12 mouse cellular contexts compared by ENCODE assay signal in the genomic region with DNA sequence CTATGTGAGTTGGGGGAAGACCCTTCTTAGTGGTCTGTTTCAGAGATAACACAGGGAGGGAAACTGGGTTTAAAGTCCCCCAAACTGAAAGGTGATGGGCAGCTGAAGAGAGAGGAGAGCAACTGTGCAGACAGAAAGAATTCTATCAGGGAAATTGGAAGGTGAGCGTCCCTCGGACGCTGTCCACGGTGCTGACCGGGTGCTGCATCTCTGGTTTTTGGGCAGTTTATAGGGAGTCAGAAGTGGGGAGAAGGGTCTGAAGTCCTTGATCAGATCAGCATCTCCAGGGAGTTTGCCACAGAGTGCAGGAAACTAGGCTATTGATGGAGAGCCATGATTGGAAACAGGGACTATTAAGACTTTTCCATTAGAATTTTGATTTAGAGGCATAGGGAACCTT. TPM values are rescaled to one million over a fixed set of nuclear protein-coding genes. Genes with fewer than 3 reads are reported as not detected.
A peak's percentile ranks its signal among the peaks of the same experiment; 100 is the strongest.
DNase-seq lines count a peak whose midpoint lies in the region; ATAC-seq and TF ChIP-seq lines count a peak whose summit lies in the region.
"Had no signal": no experiment of that assay in that cellular context is flagged by ENCODE, and none has a peak within 500 bp of the region (broad histone marks: within the 10 kb centered on the region; RNA-seq: fewer than 3 reads in every experiment).

No protein-coding gene starts in this region.

- no peaks in the 10 kb centered on the region for H3K27me3 ChIP-seq in kidney, postnatal 0 days (ENCODE audit: insufficient read depth, low read length)
- H3K27me3 ChIP-seq in kidney, embryonic 15.5 days, result no peaks in the 10 kb centered on the region
- H3K27me3 ChIP-seq: liver, embryonic 13.5 days had no signal

- no peaks in the 10 kb centered on the region for H3K36me3 ChIP-seq in kidney, postnatal 0 days (ENCODE audit: insufficient read depth, low read length)
- no peaks in the 10 kb centered on the region for H3K36me3 ChIP-seq in kidney, embryonic 15.5 days
- H3K36me3 ChIP-seq: liver, embryonic 13.5 days had no signal

- H3K9me3 ChIP-seq in kidney, postnatal 0 days (replicated peaks; ENCODE audit: low read length), result no peaks in the 10 kb centered on the region
- no peaks in the 10 kb centered on the region for H3K9me3 ChIP-seq in kidney, embryonic 15.5 days (replicated peaks)
- H3K9me3 ChIP-seq: liver, embryonic 13.5 days had no signal

- no peak for TF ChIP-seq CTCF in kidney, postnatal 0 days (IDR thresholded peaks at IDR 0.05; ENCODE audit: low read depth)

- WGBS in kidney, postnatal 0 days, result 4% methylated on average over 5 of the region's 5 CpGs
- 3% methylated on average over 5 of the region's 5 CpGs for WGBS in kidney, embryonic 15.5 days

- no peaks in the 10 kb centered on the region for H3K4me1 ChIP-seq in kidney, postnatal 0 days (replicated peaks; ENCODE audit: insufficient read depth, low read length)
- H3K4me1 ChIP-seq in kidney, embryonic 15.5 days, result no peaks in the 10 kb centered on the region
- H3K4me1 ChIP-seq: liver, embryonic 13.5 days had no signal

- no peak overlapping the region for H3K4me3 ChIP-seq in kidney, postnatal 0 days (replicated peaks; ENCODE audit: low read depth, low read length)
- H3K4me3 ChIP-seq in kidney, embryonic 15.5 days (replicated peaks), result no peak overlapping the region
- H3K4me3 ChIP-seq: liver, embryonic 13.5 days had no signal

- no peak for ATAC-seq in kidney, postnatal 0 days (replicated peaks; ENCODE audit: low FRiP score, low read depth)
- ATAC-seq in kidney, embryonic 15.5 days (replicated peaks; ENCODE audit: low FRiP score), result no peak
- no peak for ATAC-seq in cerebellum, adult (ENCODE audit: insufficient number of reproducible peaks, low FRiP score, low TSS enrichment)
- ATAC-seq: activated CD4-positive, CD25-positive, alpha-beta regulatory T cell, adult 4 months; inflammation-experienced regulatory T-cells, adult 6 months had no signal

- H3K27ac ChIP-seq in kidney, postnatal 0 days, result no peak overlapping the region
- no peak overlapping the region for H3K27ac ChIP-seq in kidney, embryonic 15.5 days
- H3K27ac ChIP-seq: liver, embryonic 13.5 days had no signal

- no peak overlapping the region for H3K9ac ChIP-seq in kidney, postnatal 0 days (ENCODE audit: low read depth, low read length)
- no peak overlapping the region for H3K9ac ChIP-seq in kidney, embryonic 15.5 days
- H3K9ac ChIP-seq: liver, embryonic 13.5 days had no signal

- H3K4me2 ChIP-seq in kidney, postnatal 0 days (ENCODE audit: low read length), result no peak overlapping the region
- H3K4me2 ChIP-seq in kidney, embryonic 15.5 days, result no peak overlapping the region
- H3K4me2 ChIP-seq: liver, embryonic 13.5 days had no signal

- peak; percentile 60 for DNase-seq in kidney, postnatal 0 days (ENCODE audit: low spot score)
- DNase-seq in 3T3-L1 (ENCODE audit: low read depth, low spot score), result peak; percentile 50
- DNase-seq in NIH3T3 (ENCODE audit: low read depth), result peak; percentile 77
- peak; percentile 73 for DNase-seq in forelimb bud, embryonic 11.5 days (ENCODE audit: low read depth, low spot score)
- DNase-seq in spleen, postnatal 36 days (ENCODE audit: low spot score in 2 of 2), result no peak
- no peak for DNase-seq in right cerebral cortex, adult 2 months (ENCODE audit: low spot score in 2 of 2)
- DNase-seq: liver, embryonic 13.5 days had no signal

RNA-seq across cellular contexts. Expression of a gene that starts 0.7 kb away (rescaled TPM):
- not detected in 2 replicates for polyA plus RNA-seq in kidney, postnatal 0 days (2015; fragmentation: Nextera tagmentation; extraction: Ambion mirVana)
- not detected in 2 replicates for polyA plus RNA-seq in kidney, embryonic 15.5 days (2015; fragmentation: Nextera tagmentation; extraction: Ambion mirVana)
- polyA plus RNA-seq: activated CD4-positive, CD25-positive, alpha-beta regulatory T cell, adult 4 months; inflammation-experienced regulatory T-cells, adult 6 months; liver, embryonic 13.5 days; urinary bladder, adult 2 months had no signal

RNA-seq across cellular contexts. Expression of a gene that starts 41.6 kb away (rescaled TPM):
- 3.3 and 3.9 TPM in 2 replicates for polyA plus RNA-seq in kidney, postnatal 0 days (2015; fragmentation: Nextera tagmentation; extraction: Ambion mirVana)
- polyA plus RNA-seq in kidney, embryonic 15.5 days (2015; fragmentation: Nextera tagmentation; extraction: Ambion mirVana), result 4.1 and 4.8 TPM in 2 replicates

RNA-seq across cellular contexts. Expression of a gene that starts 45.8 kb away (rescaled TPM):
- 189 and 198 TPM in 2 replicates for polyA plus RNA-seq in kidney, postnatal 0 days (2015; fragmentation: Nextera tagmentation; extraction: Ambion mirVana)
- 177 and 183 TPM in 2 replicates for polyA plus RNA-seq in kidney, embryonic 15.5 days (2015; fragmentation: Nextera tagmentation; extraction: Ambion mirVana)

Comparison
In these comparisons a context has a peak if more than half of its experiments do, and no peak if none do; other contexts are left out.
1. DNase-seq: peak in kidney, postnatal 0 days (single experiment), 3T3-L1 (single experiment), NIH3T3 (single experiment) and forelimb bud, embryonic 11.5 days (single experiment); none in spleen, postnatal 36 days (0 of 2) and right cerebral cortex, adult 2 months (0 of 2).